Mouse (Mus musculus) lung, embryonic 16.5 days (tissue): Measurements from ENCODE around the gene Clec16a. TPM values are rescaled to one million over a fixed set of nuclear protein-coding genes. Genes with fewer than 3 reads are reported as not detected.

ENCODE experiments used
- ATAC-seq: fragments of 200-750 bp; cut with Nextera tagmentation; 2 replicates; pipeline ENCODE4 v1.8.0; 2017; ENCODE audit warnings: low read depth, mild to moderate bottlenecking, moderate library complexity
- H3K27ac ChIP-seq: fragments of 300-500 bp; sonication (generic); 2 replicates; pipeline ENCODE4 v1.5.1; 2014; ENCODE audit warnings: mild to moderate bottlenecking, control low read depth, low read length
- H3K27me3 ChIP-seq: fragments of 300-500 bp; sonication (generic); 2 replicates; pipeline ENCODE4 v1.6.1; 2014; ENCODE audit warnings: low read depth, low read length, mixed read lengths; ENCODE audit not compliant: control insufficient read depth, insufficient read depth
- H3K36me3 ChIP-seq: fragments of 300-500 bp; sonication (generic); 2 replicates; pipeline ENCODE4 v1.6.1; 2014; ENCODE audit warnings: low read length; ENCODE audit not compliant: control insufficient read depth, insufficient read depth
- H3K4me1 ChIP-seq: fragments of 300-500 bp; sonication (generic); replicated peaks from 2 replicates; pipeline ENCODE4 v1.6.1; 2014; ENCODE audit warnings: low read length, mixed read lengths; ENCODE audit not compliant: control insufficient read depth, insufficient read depth
- H3K4me2 ChIP-seq: fragments of 300-500 bp; sonication (generic); 2 replicates; pipeline ENCODE4 v1.6.1; 2014; ENCODE audit warnings: low read depth, low read length, control low read depth
- H3K4me3 ChIP-seq: fragments of 300-500 bp; sonication (generic); 2 replicates; pipeline ENCODE4 v1.5.1; 2014; ENCODE audit warnings: mild to moderate bottlenecking, low read length, control low read depth
- H3K9ac ChIP-seq: fragments of 300-500 bp; sonication (generic); 2 replicates; pipeline ENCODE4 v1.6.1; 2014; ENCODE audit warnings: low read length, control low read depth
- H3K9me3 ChIP-seq: fragments of 300-500 bp; sonication (generic); 2 replicates; pipeline ENCODE4 v1.6.1; 2016; ENCODE audit warnings: low read length; ENCODE audit not compliant: control insufficient read depth
- WGBS: fragments of 180-500 bp; shearing (Covaris S2); extraction: QIAGEN DNeasy Blood & Tissue Kit; methylation state at CpG from one replicate; pipeline ENCODE4 v1.1.7; 2014; 5-methylcytosine and 5-hydroxymethylcytosine counted together
- polyA plus RNA-seq: library from polyadenylated mRNA; unstranded; fragments of >200 nt; fragmentation: Nextera tagmentation; extraction: Ambion mirVana; gene quantifications from 2 replicates; pipeline ENCODE4 v1.2.1, GENCODE M21; 2015

Clec16a gene
- polyA plus RNA-seq, 1 experiment from 2014 or later: 27.3 TPM

DNA sequence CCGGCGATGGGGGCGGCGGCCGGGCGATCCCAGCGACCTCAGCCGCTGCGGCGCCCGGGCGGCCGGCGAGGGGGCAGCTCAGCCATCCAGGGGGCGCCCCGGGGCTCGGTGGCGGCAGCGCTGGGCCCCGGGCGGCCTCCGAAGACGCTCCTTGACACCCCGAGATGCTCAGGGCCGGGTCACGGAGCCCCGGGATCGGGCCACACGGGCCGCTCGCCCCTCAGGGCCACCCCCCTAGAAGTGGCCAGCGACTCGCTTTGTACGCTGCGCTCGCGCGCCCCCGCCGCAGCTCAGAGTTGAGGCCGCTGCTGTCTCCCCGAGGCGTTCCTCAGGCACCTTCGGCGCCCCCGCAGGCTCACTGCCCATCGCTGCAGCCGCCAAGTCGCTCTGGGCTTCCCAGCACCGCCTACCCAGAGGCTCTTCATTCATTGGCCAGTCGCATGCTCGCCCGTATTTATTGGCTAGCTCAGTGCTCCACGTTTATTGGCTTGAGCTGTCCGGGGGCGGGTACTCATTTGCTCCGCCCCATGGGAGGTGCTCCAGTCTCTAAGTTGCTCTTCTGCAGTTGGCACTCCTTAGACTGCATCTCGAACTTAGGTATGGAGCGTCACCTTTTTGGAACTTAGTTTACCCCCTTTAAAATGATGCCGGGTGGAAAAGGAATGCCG, 2.3 kb upstream of the Clec16a start, which contains the start of gene Dexi:
Gene Dexi (minus strand): TSS at position 357 of the 668 bp plus-strand sequence.
- H3K9ac ChIP-seq: peak within 1 kb of the TSS; percentile 92
- no peaks in the 10 kb centered on the region for H3K27me3 ChIP-seq
- peak within 1 kb of the TSS; percentile 87 for H3K27ac ChIP-seq
- ATAC-seq: peak; percentile 94
- H3K9me3 ChIP-seq: no peaks in the 10 kb centered on the region
- H3K4me1 ChIP-seq: peaks cover 42% of the 10 kb centered on the region
- WGBS: under 1% methylated on average over 59 of the region's 61 CpGs
- peak within 1 kb of the TSS; percentile 96 for H3K4me2 ChIP-seq
- no peaks in the 10 kb centered on the region for H3K36me3 ChIP-seq
- H3K4me3 ChIP-seq: peak within 1 kb of the TSS; percentile 91

DNA sequence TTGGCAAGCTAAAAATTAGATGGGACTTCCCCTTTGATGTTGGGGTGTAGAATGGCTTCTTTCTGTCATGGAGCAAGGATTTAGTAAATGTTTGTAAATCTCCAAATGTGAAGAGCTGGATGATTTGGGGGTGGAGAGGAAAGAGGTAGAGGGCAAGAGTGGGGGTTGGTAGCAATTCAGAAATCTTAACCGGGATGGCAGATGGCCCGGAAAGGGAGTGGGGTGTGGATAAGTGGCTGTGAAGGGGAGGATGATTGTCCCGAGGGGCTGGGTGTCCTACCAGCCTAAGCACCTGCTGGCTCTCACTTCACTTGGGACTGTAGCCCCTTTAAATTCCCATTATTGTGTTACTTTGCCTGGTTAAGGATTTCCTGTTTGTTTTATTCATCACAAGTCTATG, 1.7 kb downstream of the Clec16a start:
- H3K9me3 ChIP-seq: no peaks in the 10 kb centered on the region
- H3K4me3 ChIP-seq: no peak overlapping the region
- no peak overlapping the region for H3K27ac ChIP-seq
- peaks cover 17% of the 10 kb centered on the region for H3K4me1 ChIP-seq
- 37% methylated on average over 3 of the region's 3 CpGs for WGBS
- no peak overlapping the region for H3K9ac ChIP-seq
- H3K36me3 ChIP-seq: no peaks in the 10 kb centered on the region
- no peak for ATAC-seq
- H3K4me2 ChIP-seq: no peak overlapping the region; the same call in 1 of the 2 replicates
- no peaks in the 10 kb centered on the region for H3K27me3 ChIP-seq

DNA sequence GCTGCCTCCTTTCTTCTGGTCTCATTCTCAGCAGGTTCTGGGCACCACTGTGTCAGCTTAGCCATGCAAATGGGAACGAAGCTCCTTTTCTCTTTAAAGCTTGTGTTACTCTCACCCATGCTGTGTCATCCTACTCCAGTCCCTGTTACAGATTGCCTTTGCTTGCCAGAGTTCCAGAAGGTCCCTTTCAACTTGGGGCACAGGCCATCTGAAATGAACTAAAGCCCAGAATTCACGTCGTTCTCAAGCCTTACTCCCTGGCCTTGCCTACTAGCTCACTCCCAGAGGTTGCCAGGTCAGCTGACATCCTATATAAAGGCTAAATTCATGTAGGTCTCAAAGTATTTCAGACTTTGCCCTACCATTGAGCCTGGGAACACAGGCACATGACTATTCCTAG, 3.8 kb downstream of the Clec16a start:
- 63% methylated on average over 3 of the region's 3 CpGs for WGBS

DNA sequence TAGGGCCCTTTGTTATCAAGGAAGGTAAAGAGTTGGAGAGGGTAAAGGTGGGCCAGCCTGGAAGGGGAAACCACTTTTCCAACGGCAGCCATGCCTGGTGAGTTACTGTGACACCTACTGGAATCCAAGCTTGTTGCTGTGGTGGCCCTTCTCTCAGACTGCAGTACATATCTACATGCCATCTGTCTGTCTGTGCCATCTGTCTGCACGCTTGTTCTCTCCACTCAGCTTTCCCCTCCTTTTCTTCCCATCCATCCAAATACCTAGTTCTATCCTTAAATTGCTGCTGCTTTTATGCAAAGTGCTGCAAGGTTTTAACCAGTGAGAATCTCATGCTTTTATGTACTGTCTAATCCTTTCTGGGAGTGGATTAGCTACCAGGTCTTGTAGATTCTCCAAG, 4.5 kb downstream of the Clec16a start:
- Histone ChIP-seq H3K9me3 (no peaks in the 10 kb centered on the region), H3K4me3 (no peak overlapping the region), H3K27ac (no peak overlapping the region), H3K9ac (no peak overlapping the region), H3K36me3 (no peaks in the 10 kb centered on the region), H3K4me1 (peaks cover 12% of the 10 kb centered on the region), H3K27me3 (no peaks in the 10 kb centered on the region), H3K4me2 (no peak overlapping the region)
- no peak for ATAC-seq
- WGBS: 68% methylated on average over 2 of the region's 2 CpGs

More for the DNA sequence above, 3.8 kb downstream of the Clec16a start:
- Histone ChIP-seq H3K36me3 (no peaks in the 10 kb centered on the region), H3K27ac (no peak overlapping the region), H3K9me3 (no peaks in the 10 kb centered on the region), H3K4me2 (no peak overlapping the region), H3K27me3 (no peaks in the 10 kb centered on the region), H3K4me3 (no peak overlapping the region), H3K9ac (no peak overlapping the region), H3K4me1 (peaks cover 12% of the 10 kb centered on the region)
- no peak for ATAC-seq

DNA sequence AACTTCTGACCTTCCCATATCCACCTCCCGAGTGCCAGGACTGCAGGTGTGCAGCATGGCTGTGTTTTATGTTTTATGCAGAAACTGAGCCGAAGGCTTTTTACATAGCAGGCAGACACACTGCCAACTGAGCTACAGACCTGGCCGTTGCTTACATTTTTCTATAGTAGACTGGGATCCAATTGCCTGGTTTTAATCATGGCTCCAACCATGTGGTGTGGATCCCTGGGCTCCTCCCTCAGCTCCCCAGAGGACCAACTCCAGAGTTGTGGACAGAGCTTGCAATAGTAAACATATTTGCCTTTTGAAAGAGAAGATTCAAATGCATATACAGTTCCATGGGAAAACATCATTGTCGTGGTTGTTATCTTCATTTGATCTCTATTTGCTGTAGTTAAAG, 6.5 kb downstream of the Clec16a start:
- H3K9me3 ChIP-seq: no peaks in the 10 kb centered on the region
- H3K4me2 ChIP-seq: no peak overlapping the region
- WGBS: 75% methylated on average over 4 of the region's 4 CpGs
- H3K27ac ChIP-seq: no peak overlapping the region
- H3K9ac ChIP-seq: no peak overlapping the region
- no peaks in the 10 kb centered on the region for H3K36me3 ChIP-seq
- no peaks in the 10 kb centered on the region for H3K27me3 ChIP-seq
- no peak overlapping the region for H3K4me3 ChIP-seq
- ATAC-seq: no peak
- H3K4me1 ChIP-seq: peaks cover 3% of the 10 kb centered on the region

DNA sequence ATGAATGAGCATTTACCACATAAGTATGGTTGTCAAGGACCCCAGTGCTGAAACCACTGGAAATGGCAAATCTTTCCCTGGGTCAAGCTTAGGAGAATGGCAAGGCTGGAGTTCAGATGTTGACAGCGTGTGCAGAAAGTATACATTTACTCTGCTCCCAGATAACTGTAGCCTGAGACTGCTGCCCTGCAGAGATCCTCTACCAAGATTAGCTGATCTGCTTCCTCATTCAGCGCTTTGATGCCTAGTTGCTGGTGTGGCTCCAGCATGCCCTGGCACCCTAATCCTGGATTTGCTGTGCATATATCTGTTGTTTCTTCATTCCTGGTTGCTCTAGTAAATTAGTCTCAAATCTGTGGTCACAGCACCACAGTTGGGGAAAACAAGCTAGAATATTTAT, 8.7 kb downstream of the Clec16a start:
- H3K9ac ChIP-seq: no peak overlapping the region
- no peaks in the 10 kb centered on the region for H3K36me3 ChIP-seq
- H3K9me3 ChIP-seq: no peaks in the 10 kb centered on the region
- H3K4me1 ChIP-seq: no peaks in the 10 kb centered on the region
- WGBS: 81% methylated on average over 2 of the region's 2 CpGs
- H3K27me3 ChIP-seq: no peaks in the 10 kb centered on the region
- no peak overlapping the region for H3K27ac ChIP-seq
- no peak overlapping the region for H3K4me3 ChIP-seq
- no peak overlapping the region for H3K4me2 ChIP-seq
- ATAC-seq: no peak

DNA sequence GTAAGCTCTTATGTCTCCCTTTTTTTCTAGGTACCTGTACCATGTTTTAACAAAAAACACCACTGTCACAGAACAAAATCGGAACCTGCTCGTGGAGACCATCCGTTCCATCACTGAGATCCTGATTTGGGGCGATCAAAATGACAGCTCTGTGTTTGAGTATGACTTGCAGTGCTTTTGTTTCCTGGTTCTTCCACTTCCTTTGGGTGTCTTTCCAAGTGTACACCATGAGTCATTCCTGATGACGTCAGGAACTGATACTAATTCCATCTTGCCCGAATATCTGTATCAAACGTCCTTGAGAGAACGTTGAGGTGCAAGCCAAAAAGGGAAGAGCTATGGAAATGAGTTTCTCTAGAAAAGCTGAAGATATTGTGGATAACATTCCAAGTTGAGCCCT, 14.9 kb downstream of the Clec16a start:
- Histone ChIP-seq H3K36me3 (peaks cover 5% of the 10 kb centered on the region; the same call in 1 of the 2 replicates), H3K4me2 (no peak overlapping the region), H3K4me3 (no peak overlapping the region), H3K9ac (no peak overlapping the region), H3K27me3 (no peaks in the 10 kb centered on the region), H3K4me1 (no peaks in the 10 kb centered on the region), H3K27ac (no peak overlapping the region), H3K9me3 (no peaks in the 10 kb centered on the region)
- 79% methylated on average over 8 of the region's 8 CpGs for whole genome bisulfite sequencing
- ATAC-seq: no peak

DNA sequence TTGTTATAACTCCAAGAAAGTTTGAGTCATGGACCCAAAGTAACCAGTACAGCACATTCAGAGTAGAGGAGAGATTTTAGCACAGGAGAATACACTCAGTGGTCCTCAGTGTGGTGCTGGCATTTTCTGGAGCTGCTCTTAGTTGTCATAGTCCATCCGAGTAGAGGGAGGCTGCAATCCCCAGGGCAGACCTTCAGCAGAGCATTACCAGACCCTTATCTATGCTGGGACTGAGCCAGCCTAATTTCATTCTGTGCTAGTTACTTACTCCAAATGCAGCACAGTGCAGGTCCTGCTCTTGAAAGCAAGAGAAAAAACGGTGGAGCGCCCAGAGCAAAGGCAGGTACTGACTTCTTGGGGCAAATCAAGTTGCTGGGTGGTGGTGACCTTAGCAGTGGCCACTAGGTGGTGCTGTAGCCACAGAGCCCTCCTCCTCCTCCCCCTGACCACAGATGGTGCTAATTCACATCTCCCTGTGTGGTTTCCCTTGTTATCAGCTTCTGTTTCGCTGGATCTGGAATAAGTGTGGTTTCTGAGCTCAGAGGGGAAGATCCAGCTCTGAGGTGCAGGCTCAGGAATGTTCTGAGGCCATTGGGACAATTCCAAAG, 20.2 kb downstream of the Clec16a start:
- 32% methylated on average over 4 of the region's 4 CpGs for WGBS
- no peak overlapping the region for H3K4me2 ChIP-seq
- H3K4me3 ChIP-seq: no peak overlapping the region
- no peaks in the 10 kb centered on the region for H3K27me3 ChIP-seq
- H3K4me1 ChIP-seq: no peaks in the 10 kb centered on the region
- ATAC-seq: peak; percentile 74; the same call in 1 of the 2 replicates
- no peak overlapping the region for H3K9ac ChIP-seq
- H3K27ac ChIP-seq: no peak overlapping the region
- no peaks in the 10 kb centered on the region for H3K9me3 ChIP-seq
- peaks cover 5% of the 10 kb centered on the region; the same call in 1 of the 2 replicates for H3K36me3 ChIP-seq

DNA sequence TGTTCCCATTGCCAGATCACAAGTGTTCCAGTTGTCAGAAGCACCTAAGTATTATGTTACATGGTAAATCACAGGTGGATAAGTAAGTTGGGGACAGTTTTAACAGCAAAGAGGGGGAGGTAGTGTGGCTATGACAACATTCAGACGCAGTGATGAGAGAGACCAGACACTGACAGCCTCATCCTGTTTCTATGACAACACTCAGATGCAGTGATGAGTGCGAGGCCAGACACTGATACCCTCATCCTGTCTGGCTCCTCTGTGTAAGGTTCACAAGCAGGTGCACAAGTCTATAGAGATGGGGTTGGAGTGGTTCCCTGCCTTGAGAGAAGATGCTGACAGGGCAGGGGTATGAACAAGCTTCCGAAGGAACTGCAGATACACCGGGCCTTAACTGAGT, 22.0 kb downstream of the Clec16a start:
- no peak overlapping the region for H3K4me2 ChIP-seq
- no peak overlapping the region for H3K4me3 ChIP-seq
- H3K9ac ChIP-seq: no peak overlapping the region
- H3K27me3 ChIP-seq: no peaks in the 10 kb centered on the region
- ATAC-seq: no peak
- H3K36me3 ChIP-seq: no peaks in the 10 kb centered on the region
- H3K4me1 ChIP-seq: no peaks in the 10 kb centered on the region
- no peaks in the 10 kb centered on the region for H3K9me3 ChIP-seq
- H3K27ac ChIP-seq: no peak overlapping the region
- WGBS: 87% methylated on average over 4 of the region's 4 CpGs
